Mouse (Mus musculus) T-helper 1 cell (primary cell): Measurements from ENCODE around the gene Rassf1.

Experiments used
- in situ Hi-C: fragments of 300-600 bp; cut with MboI, MseI; formaldehyde crosslinking; loops from one replicate; pipeline ENCODE4 v1.15.1; 2025; ENCODE audit warnings: high pct_unique_total_duplicates

Rassf1 gene

GRCm38 (mm10) chr9:107539940-107540339 is 11.4 kb upstream of the Rassf1 start:
- in situ Hi-C loops: loop anchor here (5.0 to 10.0 kb wide), 2 partner anchors 255 to 1178 kb away; partner anchors contain the start of gene Mapkapk3

GRCm38 (mm10) chr9:107540420-107540819 is 10.9 kb upstream of the Rassf1 start:
- in situ Hi-C loops: no loop called here

- in situ Hi-C loops: no loop called here
Measured at GRCm38 (mm10) chr9:107541005-107541404, 10.3 kb upstream of the Rassf1 start.

DNA sequence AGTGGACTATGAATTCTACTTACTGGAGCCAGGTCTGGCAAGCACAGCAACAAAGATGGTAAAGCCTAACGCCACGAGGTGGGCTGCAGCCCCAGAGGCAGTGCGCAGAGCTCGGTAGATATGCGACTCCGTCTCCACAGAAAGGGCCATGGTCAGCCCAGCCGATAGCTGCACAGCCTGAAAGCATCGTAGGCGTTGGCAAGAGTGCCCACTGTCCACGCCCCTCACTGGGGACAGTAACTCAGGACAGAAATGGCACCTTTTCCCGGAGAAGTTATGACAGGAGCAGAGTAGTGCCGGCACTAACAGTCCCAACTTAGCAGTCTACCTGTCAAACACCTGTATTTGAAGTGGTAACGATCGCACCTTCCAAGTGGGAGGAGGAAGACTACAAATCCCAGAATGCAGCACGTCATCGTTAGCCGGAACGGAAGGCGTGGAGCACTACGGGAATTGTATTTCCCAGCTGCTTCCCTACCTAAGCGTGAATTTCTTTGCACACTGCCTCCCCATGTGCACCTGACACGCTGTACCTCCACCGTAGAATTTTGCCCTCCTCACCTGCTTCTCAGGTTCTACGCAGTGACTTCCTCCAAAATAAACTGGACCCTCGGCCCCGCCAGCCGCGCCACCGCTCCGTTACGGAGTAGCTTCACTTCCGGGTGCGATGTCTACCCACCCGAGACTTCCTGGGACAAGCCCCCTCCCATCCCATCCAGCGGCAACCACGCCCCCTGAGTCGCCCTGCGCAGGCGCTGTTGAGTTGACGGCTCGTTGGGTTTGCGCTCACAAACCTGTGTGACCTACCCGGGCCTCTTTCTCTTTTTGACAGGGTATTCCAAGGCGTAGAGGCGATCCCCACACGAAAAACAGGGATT is 9.6 kb upstream of the Rassf1 start, which contains the start of the genes Cyb561d2 and Nprl2:
Gene Cyb561d2 (minus strand): TSS at position 720 of the 878 bp plus-strand sequence.
Gene Nprl2 (plus strand): TSS at position 753 of the 878 bp plus-strand sequence.
- in situ Hi-C loops: no loop called here

DNA sequence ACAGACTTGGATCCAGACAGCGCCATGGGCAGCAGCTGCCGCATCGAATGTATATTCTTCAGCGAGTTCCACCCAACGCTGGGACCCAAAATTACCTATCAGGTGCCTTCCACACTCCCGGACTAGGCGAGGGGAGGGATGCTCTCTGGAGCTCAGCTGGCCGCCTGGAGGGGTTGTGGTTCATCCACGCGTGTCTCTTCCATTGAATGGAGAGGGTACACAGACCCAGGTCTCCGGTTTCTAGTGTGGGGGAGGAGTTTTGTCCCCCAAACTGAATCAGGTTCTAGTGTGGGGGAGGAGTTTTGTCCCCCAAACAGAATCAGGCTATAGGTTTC is 9.0 kb upstream of the Rassf1 start:
- in situ Hi-C loops: no loop called here

GRCm38 (mm10) chr9:107542721-107543120 is 8.6 kb upstream of the Rassf1 start:
- in situ Hi-C loops: no loop called here

DNA sequence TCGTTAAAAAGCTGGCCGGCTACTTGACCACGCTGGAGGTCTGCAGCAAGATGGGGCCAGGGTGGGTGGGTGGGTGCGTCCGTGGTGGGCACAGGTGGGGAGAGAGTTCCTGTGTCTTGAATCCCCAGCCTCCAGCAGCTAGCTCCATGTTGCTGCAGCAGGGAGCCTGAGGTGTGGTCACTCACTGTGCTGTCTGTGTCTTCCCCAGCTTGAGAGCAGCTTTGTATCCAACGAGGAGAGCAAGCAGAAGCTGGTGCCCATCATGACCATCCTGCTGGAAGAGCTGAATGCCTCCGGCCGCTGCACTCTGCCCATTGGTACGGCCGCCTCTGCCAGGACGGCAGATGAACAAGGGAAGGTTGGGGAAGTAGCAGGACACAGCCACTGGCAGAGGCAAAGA is 8.1 kb upstream of the Rassf1 start:
- in situ Hi-C loops: no loop called here

GRCm38 (mm10) chr9:107544196-107544700 is 7.1 kb upstream of the Rassf1 start:
- in situ Hi-C loops: no loop called here

- in situ Hi-C loops: no loop called here
Measured at GRCm38 (mm10) chr9:107544729-107545128, 6.6 kb upstream of the Rassf1 start.

DNA sequence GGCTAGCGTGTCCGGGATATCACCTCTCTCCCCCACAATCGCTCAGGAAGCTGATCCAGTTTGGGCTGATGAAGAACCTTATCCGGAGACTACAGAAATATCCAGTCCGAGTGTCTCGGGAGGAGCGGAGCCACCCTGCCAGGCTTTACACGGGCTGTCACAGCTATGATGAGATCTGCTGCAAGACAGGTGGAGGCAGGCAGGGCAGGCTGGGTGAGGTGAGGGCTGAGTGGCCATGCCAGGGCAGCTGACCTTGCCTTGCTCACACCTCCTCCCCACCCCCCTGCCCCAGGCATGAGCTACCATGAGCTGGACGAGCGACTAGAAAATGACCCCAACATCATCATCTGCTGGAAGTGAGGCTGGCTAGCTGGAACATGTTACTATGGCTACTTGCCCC is 6.2 kb upstream of the Rassf1 start:
- in situ Hi-C loops: no loop called here

DNA sequence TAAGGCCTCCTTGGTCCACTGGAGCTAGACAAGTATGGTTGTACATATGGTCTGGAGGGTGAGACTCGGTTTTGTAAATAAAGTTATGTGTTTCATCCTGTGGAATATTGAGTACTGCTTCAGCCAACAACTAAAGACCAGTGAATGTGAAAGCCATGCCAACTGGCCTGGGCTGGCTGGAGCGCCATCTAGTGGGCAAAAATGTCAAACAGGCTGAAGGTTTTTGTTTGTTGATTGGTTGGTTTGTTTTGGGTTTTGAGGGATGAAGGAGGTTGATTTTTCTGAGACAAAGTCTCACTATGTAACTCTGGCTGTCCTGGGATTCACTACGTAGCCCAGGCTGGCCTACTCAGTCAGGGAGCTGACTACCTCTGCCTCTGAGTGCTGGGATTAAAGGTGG is 5.8 kb upstream of the Rassf1 start:
- in situ Hi-C loops: no loop called here

DNA sequence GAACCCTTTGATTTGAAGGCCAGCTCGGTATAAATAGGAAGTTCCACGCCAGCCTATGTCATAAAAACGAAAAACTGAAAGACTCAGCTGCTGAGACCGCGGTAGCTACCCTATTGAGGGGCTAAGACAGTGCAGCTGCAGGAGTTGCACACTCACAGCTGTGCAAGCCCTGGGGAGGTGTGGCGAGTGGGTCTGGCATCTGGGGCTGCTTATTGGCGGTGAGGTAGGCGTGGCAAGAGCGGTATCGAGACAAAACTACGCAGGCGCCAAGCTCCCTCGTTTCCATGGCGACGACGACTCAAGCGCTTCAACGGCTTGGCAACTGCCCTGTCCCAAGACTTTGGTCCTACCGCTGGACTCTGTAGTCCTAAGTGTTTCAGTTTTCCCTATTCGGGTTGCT is 4.3 kb upstream of the Rassf1 start, which contains the start of gene Zmynd10:
Gene Zmynd10 (plus strand): TSS at position 273 of the 400 bp plus-strand sequence.
- in situ Hi-C loops: no loop called here

- in situ Hi-C loops: no loop called here
Measured at GRCm38 (mm10) chr9:107547957-107548356, 3.4 kb upstream of the Rassf1 start.

GRCm38 (mm10) chr9:107548820-107549219 is 2.5 kb upstream of the Rassf1 start:
- in situ Hi-C loops: no loop called here

DNA sequence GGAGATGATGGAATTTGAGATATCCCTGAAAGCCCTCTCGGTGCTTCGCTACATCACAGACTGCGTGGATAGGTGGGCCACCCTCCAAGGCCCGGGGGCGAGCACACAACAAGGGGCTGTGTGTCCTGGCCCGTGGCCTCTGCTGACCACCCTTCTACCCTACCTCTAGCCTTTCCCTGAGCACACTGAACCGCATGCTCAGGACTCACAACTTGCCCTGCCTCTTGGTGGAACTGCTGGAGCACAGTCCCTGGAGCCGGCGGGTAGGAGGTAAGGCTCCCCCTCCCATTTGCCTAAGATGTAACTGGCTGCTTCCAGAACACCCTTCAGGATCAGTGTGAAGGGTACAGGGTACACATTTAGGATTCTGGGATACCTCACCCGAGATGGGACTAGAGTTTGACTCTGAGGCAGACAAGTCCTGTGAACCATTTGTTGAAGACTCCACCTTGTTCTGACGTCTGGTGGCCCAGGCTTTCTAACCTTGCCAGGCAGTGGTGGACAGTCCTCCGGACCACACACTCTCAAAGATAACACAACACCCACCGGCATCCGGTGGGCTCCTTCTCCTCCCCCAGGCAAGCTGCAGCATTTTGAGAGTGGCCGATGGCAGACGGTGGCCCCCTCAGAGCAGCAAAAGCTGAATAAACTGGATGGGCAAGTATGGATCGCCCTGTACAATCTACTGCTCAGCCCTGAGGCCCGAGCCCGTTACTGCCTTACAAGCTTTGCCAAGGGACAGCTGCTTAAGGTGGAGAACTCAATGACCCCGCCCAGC is 1.9 kb upstream of the Rassf1 start:
- in situ Hi-C loops: loop anchor here (10.0 to 25.0 kb wide), 2 partner anchors 655 to 1362 kb away; partner anchors contain the start of genes Manf and Ppm1m

- in situ Hi-C loops: loop anchor here (10.0 to 25.0 kb wide), 2 partner anchors 656 to 1363 kb away; partner anchors contain the start of genes Manf and Ppm1m
Measured at GRCm38 (mm10) chr9:107550491-107551116, 751 bp upstream of the Rassf1 start.

DNA sequence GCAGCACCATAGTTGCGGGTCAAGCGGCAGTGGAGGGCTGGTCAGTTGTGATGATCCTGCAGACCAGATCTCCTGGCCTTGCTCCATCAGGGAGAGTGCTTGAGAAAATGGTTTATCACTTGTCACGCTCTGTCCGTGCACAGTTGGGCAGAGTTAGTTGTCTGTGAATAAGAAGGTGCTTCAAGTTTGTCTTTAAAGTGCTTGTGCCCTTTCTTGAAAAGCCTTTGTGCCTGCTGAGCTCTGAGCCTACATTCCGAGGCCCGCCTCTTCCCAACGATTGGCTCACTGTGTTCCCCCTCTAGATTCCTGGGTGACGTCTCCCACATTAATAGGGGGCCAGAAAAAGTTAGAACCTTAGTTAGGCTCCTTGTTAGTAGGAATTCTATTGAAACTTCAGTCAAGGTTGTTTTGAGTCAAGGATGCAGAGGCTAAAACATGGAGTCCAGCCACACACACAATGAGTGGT is 568 bp downstream of the Rassf1 start:
- in situ Hi-C loops: loop anchor here (10.0 to 25.0 kb wide), 2 partner anchors 657 to 1365 kb away; partner anchors contain the start of genes Manf and Ppm1m

- in situ Hi-C loops: loop anchor here (10.0 to 25.0 kb wide), 2 partner anchors 658 to 1366 kb away; partner anchors contain the start of genes Manf and Ppm1m
Measured at GRCm38 (mm10) chr9:107552690-107553393, 1.5 kb downstream of the Rassf1 start.

DNA sequence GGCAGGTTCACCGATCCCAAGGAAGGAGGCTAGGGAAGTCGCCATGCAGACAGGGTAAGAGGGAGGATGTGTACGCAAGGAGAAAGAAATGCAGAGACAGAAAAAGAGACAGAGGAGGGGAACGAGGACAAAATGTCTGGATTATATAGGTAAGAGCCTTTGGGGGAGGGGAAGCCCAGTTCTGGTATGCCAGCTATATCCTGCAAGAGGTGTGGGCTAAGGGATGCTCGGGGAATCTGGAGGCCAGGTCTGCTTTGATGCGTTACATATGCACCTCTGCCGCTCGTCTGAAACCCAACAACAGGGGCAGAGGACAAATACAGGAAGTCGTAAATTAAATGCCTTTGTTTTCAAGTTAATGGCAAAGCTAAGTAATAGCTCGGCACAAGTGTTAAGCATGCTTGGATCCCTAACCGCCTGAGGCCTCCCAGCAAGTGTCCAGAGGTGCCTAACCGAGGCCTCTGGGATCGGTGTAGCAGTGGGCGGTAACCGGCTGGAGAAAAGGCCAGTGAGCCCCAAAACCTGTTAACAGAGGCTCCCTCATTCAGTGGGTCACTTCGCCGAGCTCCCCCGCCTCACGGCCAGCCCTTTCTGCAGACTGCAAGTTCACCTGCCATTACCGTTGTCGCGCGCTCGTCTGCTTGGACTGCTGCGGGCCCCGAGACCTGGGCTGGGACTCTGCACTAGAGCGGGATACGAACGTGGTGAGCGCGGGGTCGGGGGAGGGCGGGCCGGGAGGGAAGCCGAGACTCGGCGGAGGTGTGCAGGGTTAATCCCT is 2.4 kb downstream of the Rassf1 start:
- in situ Hi-C loops: loop anchor here (10.0 to 25.0 kb wide), 2 partner anchors 659 to 1366 kb away; partner anchors contain the start of genes Manf and Ppm1m
